Comparison of ENCODE assay signal across 19 mouse cellular contexts in the genomic region with DNA sequence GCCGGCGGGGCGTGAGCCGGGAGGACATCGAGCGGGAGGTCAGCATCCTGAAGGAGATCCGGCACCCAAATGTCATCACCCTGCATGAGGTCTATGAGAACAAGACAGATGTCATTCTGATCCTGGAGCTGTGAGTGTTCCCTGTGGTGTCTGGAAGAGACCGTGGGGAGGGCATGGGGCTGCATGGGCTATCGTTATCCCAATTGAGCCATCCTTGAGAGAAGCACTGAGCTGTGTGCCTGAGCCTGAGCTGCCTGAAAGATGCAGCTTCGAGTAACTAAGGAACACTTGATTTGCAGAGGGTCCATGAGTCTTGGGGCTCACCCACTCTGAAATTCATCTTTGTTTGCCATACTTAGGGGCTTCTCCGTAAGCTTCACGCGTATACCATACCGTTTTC.
DNase-seq lines count a peak whose midpoint lies in the region; ATAC-seq and TF ChIP-seq lines count a peak whose summit lies in the region.
"Had no signal": no experiment of that assay in that cellular context is flagged by ENCODE, and none has a peak within 500 bp of the region (broad histone marks: within the 10 kb centered on the region; RNA-seq: fewer than 3 reads in every experiment).

No protein-coding gene starts in this region.

- peak overlapping the region; percentile 32; the same call in 1 of the 2 replicates for H3K27ac ChIP-seq in hindbrain, embryonic 15.5 days (replicated peaks)
- no peak overlapping the region for H3K27ac ChIP-seq in hindbrain, embryonic 10.5 days
- H3K27ac ChIP-seq in midbrain, embryonic 14.5 days (replicated peaks; ENCODE audit: low read depth, low read length), result 0 out of 2 replicates have a peak overlapping the region, but pooled peaks have one; percentile 32
- no peak overlapping the region for H3K27ac ChIP-seq in midbrain, postnatal 0 days (ENCODE audit: low read depth, low read length)
- H3K27ac ChIP-seq in limb, embryonic 10.5 days, result 0 out of 2 replicates have a peak overlapping the region, but pooled peaks have one; percentile 36

- H3K9ac ChIP-seq in hindbrain, embryonic 15.5 days, result no peak overlapping the region
- H3K9ac ChIP-seq in midbrain, embryonic 14.5 days (replicated peaks; ENCODE audit: low read length), result no peak overlapping the region
- H3K9ac ChIP-seq in midbrain, postnatal 0 days (replicated peaks; ENCODE audit: low read length, poor library complexity, severe bottlenecking), result no peak overlapping the region
- H3K9ac ChIP-seq: heart, embryonic 12.5 days had no signal

- WGBS in hindbrain, embryonic 15.5 days, result 77% methylated on average over 14 of the region's 14 CpGs
- 79% methylated on average over 14 of the region's 14 CpGs for WGBS in hindbrain, embryonic 10.5 days
- 90% methylated on average over 14 of the region's 14 CpGs for WGBS in midbrain, embryonic 14.5 days
- WGBS in midbrain, postnatal 0 days, result 79% methylated on average over 14 of the region's 14 CpGs
- 86% methylated on average over 14 of the region's 14 CpGs for WGBS in limb, embryonic 10.5 days

- H3K27me3 ChIP-seq in hindbrain, embryonic 15.5 days, result no peaks in the 10 kb centered on the region
- H3K27me3 ChIP-seq in hindbrain, embryonic 10.5 days (ENCODE audit: insufficient read depth, poor library complexity, severe bottlenecking), result no peaks in the 10 kb centered on the region
- no peaks in the 10 kb centered on the region for H3K27me3 ChIP-seq in midbrain, embryonic 14.5 days (ENCODE audit: control insufficient read depth, insufficient read depth, low read length)
- H3K27me3 ChIP-seq in midbrain, postnatal 0 days (ENCODE audit: insufficient read depth, low read length), result no peaks in the 10 kb centered on the region
- no peaks in the 10 kb centered on the region for H3K27me3 ChIP-seq in limb, embryonic 10.5 days (ENCODE audit: low read depth, poor library complexity, severe bottlenecking)
- H3K27me3 ChIP-seq: heart, embryonic 12.5 days had no signal

- no peak for ATAC-seq in hindbrain, embryonic 15.5 days (ENCODE audit: low FRiP score, low read depth)
- ATAC-seq in midbrain, embryonic 14.5 days (ENCODE audit: low FRiP score, low TSS enrichment), result no peak
- no peak for ATAC-seq in midbrain, postnatal 0 days (ENCODE audit: low FRiP score)
- ATAC-seq: inflammation-experienced regulatory T-cells, adult 6 months had no signal

- H3K4me1 ChIP-seq in hindbrain, embryonic 15.5 days (replicated peaks), result peaks cover 11% of the 10 kb centered on the region; the same call in 1 of the 2 replicates
- H3K4me1 ChIP-seq in hindbrain, embryonic 10.5 days (replicated peaks), result peaks cover 15% of the 10 kb centered on the region
- H3K4me1 ChIP-seq in midbrain, embryonic 14.5 days (ENCODE audit: control insufficient read depth, insufficient read depth, low read length), result no peaks in the 10 kb centered on the region
- no peaks in the 10 kb centered on the region for H3K4me1 ChIP-seq in midbrain, postnatal 0 days (ENCODE audit: insufficient read depth, low read length)
- peaks cover 21% of the 10 kb centered on the region for H3K4me1 ChIP-seq in limb, embryonic 10.5 days

- no peak for TF ChIP-seq CTCF in midbrain, postnatal 0 days (IDR thresholded peaks at IDR 0.05)

- no peaks in the 10 kb centered on the region for H3K9me3 ChIP-seq in hindbrain, embryonic 15.5 days
- peaks cover 7% of the 10 kb centered on the region; the same call in 1 of the 2 replicates for H3K9me3 ChIP-seq in hindbrain, embryonic 10.5 days
- no peaks in the 10 kb centered on the region for H3K9me3 ChIP-seq in midbrain, embryonic 14.5 days (ENCODE audit: control insufficient read depth, low read length)
- H3K9me3 ChIP-seq in midbrain, postnatal 0 days (ENCODE audit: low read length), result no peaks in the 10 kb centered on the region
- H3K9me3 ChIP-seq in limb, embryonic 10.5 days (replicated peaks), result no peaks in the 10 kb centered on the region

- peak; percentile 27 to 36 for DNase-seq in cerebellum, postnatal 10 days
- no peak for DNase-seq in cerebellum, adult 11-12 months
- no peak for DNase-seq in hindbrain, embryonic 10.5 days (ENCODE audit: low spot score)
- no peak for DNase-seq in midbrain, embryonic 14.5 days
- no peak for DNase-seq in midbrain, postnatal 0 days (ENCODE audit: low spot score)
- no peak for DNase-seq in limb, embryonic 10.5 days (ENCODE audit: low spot score)
- DNase-seq in thymus, adult 18-20 months, result no peak
- DNase-seq: adrenal gland, adult 2 months; cerebellum, adult 8-10 months; heart, postnatal 14 days; kidney, adult 2 months; kidney, postnatal 10 days; lung, adult 18-20 months; right cerebral cortex, adult 18-20 months; thymus, adult 2 months had no signal

- no peak overlapping the region for H3K4me2 ChIP-seq in hindbrain, embryonic 15.5 days
- no peak overlapping the region for H3K4me2 ChIP-seq in midbrain, embryonic 14.5 days (ENCODE audit: low read length)
- no peak overlapping the region for H3K4me2 ChIP-seq in midbrain, postnatal 0 days (ENCODE audit: low read depth, low read length, poor library complexity, severe bottlenecking)
- H3K4me2 ChIP-seq: heart, embryonic 12.5 days; liver, embryonic 11.5 days had no signal

- H3K36me3 ChIP-seq in hindbrain, embryonic 15.5 days, result 0 out of 2 replicates have a peak, but pooled peaks cover 3% of the 10 kb centered on the region
- H3K36me3 ChIP-seq in hindbrain, embryonic 10.5 days, result peaks cover 38% of the 10 kb centered on the region
- H3K36me3 ChIP-seq in midbrain, embryonic 14.5 days (ENCODE audit: control insufficient read depth, insufficient read depth, low read length), result peaks cover 8% of the 10 kb centered on the region; the same call in 1 of the 2 replicates
- no peaks in the 10 kb centered on the region; the same call in 1 of the 2 replicates for H3K36me3 ChIP-seq in midbrain, postnatal 0 days (ENCODE audit: insufficient read depth, low read length)
- H3K36me3 ChIP-seq in limb, embryonic 10.5 days, result peaks cover 15% of the 10 kb centered on the region
- H3K36me3 ChIP-seq: heart, embryonic 12.5 days had no signal

- H3K4me3 ChIP-seq in hindbrain, embryonic 15.5 days, result no peak overlapping the region
- H3K4me3 ChIP-seq in hindbrain, embryonic 10.5 days, result no peak overlapping the region
- no peak overlapping the region for H3K4me3 ChIP-seq in midbrain, embryonic 14.5 days (replicated peaks; ENCODE audit: low read depth, low read length)
- no peak overlapping the region for H3K4me3 ChIP-seq in midbrain, postnatal 0 days (ENCODE audit: low read depth, low read length)
- no peak overlapping the region for H3K4me3 ChIP-seq in limb, embryonic 10.5 days
- H3K4me3 ChIP-seq: heart, embryonic 12.5 days had no signal

Comparison
In these comparisons a context has a peak if more than half of its experiments do, and no peak if none do; other contexts are left out.
1. DNase-seq: peak in cerebellum, postnatal 10 days (2 of 2); none in cerebellum, adult 11-12 months (single experiment), hindbrain, embryonic 10.5 days (single experiment), midbrain, embryonic 14.5 days (single experiment), midbrain, postnatal 0 days (single experiment), limb, embryonic 10.5 days (single experiment) and thymus, adult 18-20 months (0 of 2).
2. H3K27ac ChIP-seq: peak in hindbrain, embryonic 15.5 days (single experiment), midbrain, embryonic 14.5 days (single experiment) and limb, embryonic 10.5 days (single experiment); none in hindbrain, embryonic 10.5 days (single experiment) and midbrain, postnatal 0 days (single experiment).